Mouse (Mus musculus): ENCODE results near the gene Nudt8. TPM values are rescaled to one million over a fixed set of nuclear protein-coding genes. Genes with fewer than 3 reads are reported as not detected.
A peak's percentile ranks its signal among the peaks of the same experiment; 100 is the strongest.

Nudt8 gene
- polyA plus RNA-seq, 1 experiment, result 20.9 TPM

DNA sequence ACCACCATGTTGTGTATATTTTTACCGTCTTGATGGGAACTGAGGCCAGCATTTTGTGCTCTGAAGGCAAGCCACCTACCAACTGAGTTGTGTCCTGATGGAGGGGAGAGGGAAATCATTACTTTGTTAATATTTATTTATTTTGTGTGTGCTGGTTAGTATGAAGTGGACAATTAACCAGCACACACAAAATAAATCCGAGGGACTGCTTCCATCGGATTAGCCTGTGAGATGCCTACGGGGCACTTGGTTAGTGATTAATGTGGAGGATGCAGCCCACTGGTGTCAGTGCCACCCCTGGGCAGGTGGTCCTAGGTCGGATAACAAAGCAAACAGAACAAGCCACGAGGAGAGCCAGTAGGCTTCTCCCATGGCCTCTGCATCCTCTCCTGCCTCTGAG is 5.4 kb upstream of the Nudt8 start:
- peak overlapping the region; percentile 45; the same call in 1 of the 2 replicates for H3K27ac ChIP-seq (ENCODE audit: insufficient read depth, low read depth, low read length)
- no peaks in the 10 kb centered on the region for H3K27me3 ChIP-seq (replicated peaks; ENCODE audit: control insufficient read depth, insufficient read depth, low read length)
- H3K36me3 ChIP-seq (ENCODE audit: control insufficient read depth, insufficient read depth, low read length), result no peaks in the 10 kb centered on the region; the same call in 1 of the 2 replicates
- H3K4me3 ChIP-seq (ENCODE audit: insufficient read depth, low read depth, low read length), result no peak overlapping the region
- DNase-seq, result peak; percentile 59
- TF ChIP-seq CTCF (conservative IDR thresholded peaks at IDR 0.05; ENCODE audit: insufficient read depth, insufficient read length, low read depth, low read length) (no peak), POLR2A (IDR thresholded peaks at IDR 0.05; ENCODE audit: low read depth, low read length) (no peak)
- 34% methylated on average over 6 of the region's 6 CpGs for WGBS
- H3K4me1 ChIP-seq (ENCODE audit: control insufficient read depth, insufficient read depth, low read length), result peaks cover 16% of the 10 kb centered on the region

DNA sequence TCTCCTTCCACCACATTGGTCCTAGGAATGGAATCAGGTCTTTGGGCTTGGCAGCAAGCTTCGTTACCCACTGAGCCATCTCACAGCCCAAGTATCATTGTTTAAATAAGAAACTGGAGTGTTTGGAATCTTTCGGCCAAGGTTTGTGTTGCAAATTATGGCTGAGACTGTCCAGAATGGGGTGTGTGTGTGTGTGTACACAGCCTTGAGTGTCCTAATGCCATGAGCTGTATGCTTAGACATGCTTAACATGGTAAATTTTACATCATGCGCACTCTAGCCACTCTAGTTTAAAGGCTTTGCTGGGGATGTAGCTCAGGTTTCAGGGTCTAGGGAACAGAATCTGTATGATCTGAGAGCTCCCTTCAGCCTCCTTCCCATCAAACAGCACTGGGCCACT is 4.9 kb upstream of the Nudt8 start:
- no peaks in the 10 kb centered on the region; the same call in 1 of the 2 replicates for H3K36me3 ChIP-seq (ENCODE audit: control insufficient read depth, insufficient read depth, low read length)
- no peak for TF ChIP-seq CTCF (conservative IDR thresholded peaks at IDR 0.05; ENCODE audit: insufficient read depth, insufficient read length, low read depth, low read length)
- TF ChIP-seq POLR2A (IDR thresholded peaks at IDR 0.05; ENCODE audit: low read depth, low read length), result no peak
- no peaks in the 10 kb centered on the region for H3K27me3 ChIP-seq (replicated peaks; ENCODE audit: control insufficient read depth, insufficient read depth, low read length)
- peaks cover 16% of the 10 kb centered on the region for H3K4me1 ChIP-seq (ENCODE audit: control insufficient read depth, insufficient read depth, low read length)
- no peak overlapping the region for H3K4me3 ChIP-seq (ENCODE audit: insufficient read depth, low read depth, low read length)
- peak overlapping the region; percentile 37; the same call in 1 of the 2 replicates for H3K27ac ChIP-seq (ENCODE audit: insufficient read depth, low read depth, low read length)
- no peak for DNase-seq
- 86% methylated on average over 3 of the region's 3 CpGs for WGBS

DNA sequence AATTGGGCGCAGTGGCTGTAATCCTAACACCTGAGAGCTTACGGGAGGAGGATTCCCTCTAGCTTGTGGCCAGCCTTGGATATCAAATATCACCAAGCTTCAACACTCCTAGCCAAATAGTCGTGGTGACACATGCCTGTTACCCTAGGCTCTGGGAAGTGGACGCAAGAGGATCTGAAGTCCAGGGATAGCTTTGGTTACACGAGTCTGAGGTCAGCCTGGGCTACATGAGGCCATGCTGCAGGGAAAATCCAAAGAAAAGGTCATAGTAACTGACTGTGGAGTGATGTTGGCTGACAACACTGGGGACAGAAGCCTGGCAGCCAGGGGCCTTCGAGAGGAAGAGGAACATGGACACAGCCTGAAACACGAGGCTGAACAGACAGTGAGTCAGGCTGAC is 4.3 kb upstream of the Nudt8 start:
- DNase-seq, result no peak
- no peak overlapping the region for H3K4me3 ChIP-seq (ENCODE audit: insufficient read depth, low read depth, low read length)
- H3K36me3 ChIP-seq (ENCODE audit: control insufficient read depth, insufficient read depth, low read length), result no peaks in the 10 kb centered on the region
- H3K27ac ChIP-seq (ENCODE audit: insufficient read depth, low read depth, low read length), result no peak overlapping the region
- H3K4me1 ChIP-seq (ENCODE audit: control insufficient read depth, insufficient read depth, low read length), result peaks cover 20% of the 10 kb centered on the region
- H3K27me3 ChIP-seq (replicated peaks; ENCODE audit: control insufficient read depth, insufficient read depth, low read length), result no peaks in the 10 kb centered on the region
- 60% methylated on average over 7 of the region's 7 CpGs for WGBS
- TF ChIP-seq POLR2A (IDR thresholded peaks at IDR 0.05; ENCODE audit: low read depth, low read length) (no peak), CTCF (conservative IDR thresholded peaks at IDR 0.05; ENCODE audit: insufficient read depth, insufficient read length, low read depth, low read length) (no peak)

DNA sequence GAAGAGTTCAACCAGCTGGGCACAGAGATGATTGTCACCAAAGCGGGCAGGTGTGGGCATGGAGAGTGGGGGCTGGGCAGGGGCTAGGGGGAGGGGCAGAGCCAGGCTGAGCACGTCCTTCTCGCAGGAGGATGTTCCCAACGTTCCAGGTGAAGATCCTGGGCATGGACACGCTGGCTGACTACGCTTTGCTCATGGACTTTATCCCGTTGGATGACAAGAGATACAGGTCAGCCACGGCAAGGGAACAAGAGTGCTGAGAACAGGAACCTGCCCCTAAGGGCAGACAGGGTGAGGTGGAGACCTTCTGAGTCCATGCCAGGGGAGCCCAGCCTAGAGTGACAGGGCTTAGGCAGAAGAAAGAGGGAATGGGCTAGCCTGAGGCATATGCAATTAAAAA is 3.6 kb upstream of the Nudt8 start:
- Histone ChIP-seq H3K27me3 (replicated peaks; ENCODE audit: control insufficient read depth, insufficient read depth, low read length) (no peaks in the 10 kb centered on the region), H3K4me1 (ENCODE audit: control insufficient read depth, insufficient read depth, low read length) (peaks cover 26% of the 10 kb centered on the region), H3K27ac (ENCODE audit: insufficient read depth, low read depth, low read length) (peak overlapping the region; percentile 29; the same call in 1 of the 2 replicates), H3K4me3 (ENCODE audit: insufficient read depth, low read depth, low read length) (no peak overlapping the region), H3K36me3 (ENCODE audit: control insufficient read depth, insufficient read depth, low read length) (no peaks in the 10 kb centered on the region)
- 51% methylated on average over 8 of the region's 8 CpGs for WGBS
- DNase-seq, result peak; percentile 84
- TF ChIP-seq POLR2A (IDR thresholded peaks at IDR 0.05; ENCODE audit: low read depth, low read length) (no peak), CTCF (conservative IDR thresholded peaks at IDR 0.05; ENCODE audit: insufficient read depth, insufficient read length, low read depth, low read length) (no peak)

DNA sequence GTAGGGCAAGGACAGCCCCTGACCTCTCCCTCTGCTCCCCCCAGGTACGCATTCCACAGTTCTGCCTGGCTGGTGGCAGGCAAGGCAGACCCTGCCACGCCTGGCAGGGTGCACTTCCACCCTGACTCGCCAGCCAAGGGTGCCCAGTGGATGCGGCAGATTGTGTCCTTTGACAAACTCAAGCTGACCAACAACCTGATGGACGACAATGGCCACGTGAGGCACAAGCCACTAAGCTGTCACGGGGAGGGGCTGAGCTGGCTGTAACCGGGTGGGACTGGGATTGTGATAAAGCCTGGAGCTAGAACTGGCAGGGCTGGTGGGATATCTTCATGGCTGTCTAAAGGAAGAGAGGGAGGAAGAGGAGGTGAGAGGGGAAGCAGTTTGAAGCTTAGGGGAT is 3.1 kb upstream of the Nudt8 start:
- Histone ChIP-seq H3K36me3 (ENCODE audit: control insufficient read depth, insufficient read depth, low read length) (no peaks in the 10 kb centered on the region), H3K4me3 (ENCODE audit: insufficient read depth, low read depth, low read length) (no peak overlapping the region), H3K27ac (ENCODE audit: insufficient read depth, low read depth, low read length) (peak overlapping the region; percentile 29; the same call in 1 of the 2 replicates), H3K4me1 (ENCODE audit: control insufficient read depth, insufficient read depth, low read length) (peaks cover 26% of the 10 kb centered on the region), H3K27me3 (replicated peaks; ENCODE audit: control insufficient read depth, insufficient read depth, low read length) (no peaks in the 10 kb centered on the region)
- 35% methylated on average over 8 of the region's 8 CpGs for WGBS
- no peak for TF ChIP-seq CTCF (conservative IDR thresholded peaks at IDR 0.05; ENCODE audit: insufficient read depth, insufficient read length, low read depth, low read length)
- TF ChIP-seq POLR2A (IDR thresholded peaks at IDR 0.05; ENCODE audit: low read depth, low read length), result no peak
- peak; percentile 31 for DNase-seq

DNA sequence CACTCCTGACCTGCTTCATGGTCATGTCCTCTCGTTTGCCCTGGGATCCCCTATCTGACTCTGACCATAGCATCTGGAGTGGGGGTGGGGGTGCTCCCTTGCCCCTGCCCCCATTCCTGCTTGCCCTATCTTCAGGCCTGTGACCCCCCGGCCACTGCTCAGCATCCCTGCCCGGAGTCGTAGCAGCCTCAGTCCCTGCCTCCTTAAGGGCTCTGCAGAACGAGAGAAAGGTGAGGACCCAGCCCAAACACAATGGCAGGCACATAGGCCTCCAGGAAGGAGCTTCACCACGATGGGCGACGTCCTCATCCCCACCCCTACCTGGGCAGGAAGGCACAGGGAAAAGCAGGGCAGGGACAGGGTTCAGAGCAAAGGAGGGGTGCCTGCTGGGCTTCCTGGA is 2.0 kb upstream of the Nudt8 start:
- WGBS, result 75% methylated on average over 8 of the region's 8 CpGs
- Histone ChIP-seq H3K4me1 (ENCODE audit: control insufficient read depth, insufficient read depth, low read length) (peaks cover 31% of the 10 kb centered on the region), H3K27ac (ENCODE audit: insufficient read depth, low read depth, low read length) (no peak overlapping the region), H3K4me3 (ENCODE audit: insufficient read depth, low read depth, low read length) (no peak overlapping the region), H3K27me3 (replicated peaks; ENCODE audit: control insufficient read depth, insufficient read depth, low read length) (no peaks in the 10 kb centered on the region), H3K36me3 (ENCODE audit: control insufficient read depth, insufficient read depth, low read length) (no peaks in the 10 kb centered on the region)
- DNase-seq, result no peak
- no peak for TF ChIP-seq CTCF (conservative IDR thresholded peaks at IDR 0.05; ENCODE audit: insufficient read depth, insufficient read length, low read depth, low read length)

DNA sequence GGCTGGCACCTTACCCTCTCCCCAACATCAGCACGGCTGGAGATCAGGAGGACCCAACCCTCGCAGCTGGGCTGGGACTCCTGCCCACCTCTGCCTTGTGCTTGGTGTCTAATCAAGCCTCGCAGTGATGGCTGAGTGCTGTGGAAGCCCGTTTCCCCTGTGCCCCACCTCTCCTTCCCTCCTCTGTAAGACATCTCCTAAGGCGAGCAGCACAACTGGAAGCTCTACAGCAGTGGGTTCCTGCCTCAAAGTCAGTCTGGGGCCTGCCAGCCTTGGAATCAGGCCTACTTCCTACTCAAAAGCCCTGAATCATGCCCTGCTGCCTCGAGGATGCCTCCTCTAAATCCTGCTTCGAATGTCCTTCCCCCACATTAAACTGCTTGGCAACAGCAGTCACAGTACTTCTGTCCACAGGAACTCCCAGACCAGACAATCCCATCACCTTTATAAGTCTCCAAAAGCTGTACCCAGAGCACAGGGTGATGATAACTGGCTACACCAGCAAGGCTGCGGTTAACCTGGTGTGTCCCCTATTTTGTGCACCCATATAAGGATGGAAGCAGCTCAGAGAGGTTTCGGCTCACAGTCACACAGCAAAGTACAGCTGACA is 1.2 kb upstream of the Nudt8 start:
- H3K36me3 ChIP-seq (ENCODE audit: control insufficient read depth, insufficient read depth, low read length), result no peaks in the 10 kb centered on the region
- peaks cover 31% of the 10 kb centered on the region for H3K4me1 ChIP-seq (ENCODE audit: control insufficient read depth, insufficient read depth, low read length)
- H3K27ac ChIP-seq (ENCODE audit: insufficient read depth, low read depth, low read length), result no peak overlapping the region; the same call in 1 of the 2 replicates
- TF ChIP-seq CTCF (conservative IDR thresholded peaks at IDR 0.05; ENCODE audit: insufficient read depth, insufficient read length, low read depth, low read length), result no peak
- TF ChIP-seq POLR2A (IDR thresholded peaks at IDR 0.05; ENCODE audit: low read depth, low read length), result no peak
- WGBS, result 71% methylated on average over 9 of the region's 9 CpGs
- no peak for DNase-seq
- 0 out of 2 replicates have a peak overlapping the region, but pooled peaks have one; percentile 33 for H3K4me3 ChIP-seq (ENCODE audit: insufficient read depth, low read depth, low read length)
- no peaks in the 10 kb centered on the region for H3K27me3 ChIP-seq (replicated peaks; ENCODE audit: control insufficient read depth, insufficient read depth, low read length)
